Mouse (Mus musculus) erythroid progenitor cell, adult 5-6 weeks (primary cell): ENCODE results near the gene Prpf31. TPM values are rescaled to one million over a fixed set of nuclear protein-coding genes. Genes with fewer than 3 reads are reported as not detected.
"Not testable (repeated sequence)": the region's sequence is repeated elsewhere in the genome, so short reads cannot be mapped to it uniquely, and the experiment has no call there.

Experiments used
- ATAC-seq: replicated peaks from 2 replicates; pipeline ENCODE4 v1.8.0; 2016; ENCODE audit warnings: moderate number of reproducible peaks, mild to moderate bottlenecking, moderate TSS enrichment, inconsistent platforms; ENCODE audit not compliant: poor library complexity, low FRiP score, severe bottlenecking
- total RNA-seq, 2 experiments: library from RNA; stranded (forward) in 1 of 2; stranded (reverse) in 1 of 2; fragments of 150-400 nt in 1 of 2; fragments of 186-747, 209-891 nt in 1 of 2; gene quantifications; 2 replicates each; pipeline versions ENCODE4 v1.2.3 to v1.2.4; 2015 to 2017; ENCODE audit warnings: low replicate concordance in 2 of 2

The Prpf31 gene
- total RNA-seq (2015; ENCODE audit: low replicate concordance) (14.3 and 23.4 TPM in 2 replicates), total RNA-seq (2017; ENCODE audit: low replicate concordance) (13.5 and 19.8 TPM in 2 replicates)

DNA sequence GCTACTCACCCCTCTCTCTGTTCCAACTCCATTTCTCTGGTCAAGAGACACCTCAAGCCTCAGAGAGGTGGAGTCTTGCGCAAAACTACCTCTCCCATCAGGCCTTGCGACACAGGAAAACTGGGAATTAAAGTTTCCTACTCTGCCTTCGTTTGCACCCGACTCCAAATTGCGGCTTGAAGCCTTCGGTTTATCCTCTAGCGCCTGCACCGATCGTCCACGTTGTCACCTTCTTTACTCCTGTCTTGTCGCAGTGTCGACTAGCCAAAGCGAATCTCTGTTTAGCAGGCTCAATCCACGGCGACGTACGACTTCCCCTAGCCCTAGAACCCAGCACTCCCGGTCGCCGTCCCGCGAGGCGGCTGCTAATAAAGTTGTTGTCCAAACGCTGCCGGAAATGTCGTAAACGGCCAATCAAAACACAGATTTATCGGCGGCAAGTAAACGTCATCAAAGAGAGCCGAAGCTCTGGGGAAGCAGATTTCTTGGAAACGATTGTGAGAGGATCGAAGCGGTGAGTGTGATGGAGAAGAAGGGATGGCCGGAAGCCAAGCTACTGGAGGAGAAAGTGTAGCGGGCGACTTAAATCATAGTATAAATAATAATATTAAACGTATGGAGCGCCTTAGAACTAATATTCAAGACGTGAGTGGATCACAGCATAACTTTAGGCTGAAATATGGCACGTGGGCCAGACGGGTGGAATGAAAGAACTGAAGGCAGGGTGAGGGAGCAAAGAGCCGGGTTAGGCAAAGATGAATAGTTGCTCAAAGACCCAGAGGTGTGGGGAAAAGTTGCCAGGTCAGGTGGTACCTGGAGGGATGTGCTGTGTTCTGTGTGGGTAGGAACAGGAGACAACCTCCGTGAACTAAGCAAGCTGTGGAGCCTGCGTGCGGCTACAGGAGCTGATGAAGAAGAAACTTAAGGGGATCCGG is at the start of gene Prpf31, which contains the start of gene Tfpt:
Gene Prpf31 (plus strand): TSS at position 443 of the 935 bp plus-strand sequence.
Gene Tfpt (minus strand): TSS at position 387 of the 935 bp plus-strand sequence.
- ATAC-seq, result peak; percentile 90

DNA sequence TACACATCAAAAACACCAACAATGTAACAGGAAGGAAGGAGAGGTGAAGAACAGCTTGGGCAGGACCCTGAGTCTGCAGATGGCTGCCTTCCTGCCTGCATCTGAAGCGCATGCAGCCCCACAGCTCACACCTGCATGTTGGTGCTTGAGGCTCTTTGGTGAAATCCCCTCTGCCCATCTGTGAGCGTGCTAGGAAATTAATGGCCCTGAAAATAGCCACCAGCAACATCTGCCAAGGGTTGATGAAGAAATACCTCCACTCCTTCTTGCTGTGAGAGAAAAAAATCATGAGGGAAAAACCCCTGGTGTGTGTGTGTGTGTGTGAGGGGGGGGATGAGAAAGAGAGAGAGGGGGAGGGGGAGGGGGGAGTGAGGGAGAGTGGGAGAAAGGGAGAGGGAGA is 49.8 kb upstream of the Prpf31 start:
- no peak for ATAC-seq

DNA sequence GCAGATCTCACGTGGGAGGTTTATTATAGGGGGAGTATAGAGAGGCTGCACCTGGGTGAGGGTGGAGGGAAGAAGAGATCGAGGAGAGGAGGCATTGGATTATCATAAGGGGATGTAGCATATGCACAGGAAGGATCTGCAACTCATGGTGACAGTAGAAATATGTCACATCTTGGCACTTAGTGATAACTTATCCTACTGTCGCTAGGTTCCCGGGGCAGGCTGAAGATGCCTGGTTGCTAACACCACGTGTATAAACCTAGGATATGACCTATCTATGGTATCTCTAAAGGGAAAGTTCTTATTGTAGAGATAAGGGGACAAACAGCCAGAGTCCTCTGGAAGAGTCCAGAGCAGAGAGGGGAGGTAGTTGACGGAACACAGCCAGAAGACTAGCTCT is 44.0 kb upstream of the Prpf31 start:
- no peak for ATAC-seq

DNA sequence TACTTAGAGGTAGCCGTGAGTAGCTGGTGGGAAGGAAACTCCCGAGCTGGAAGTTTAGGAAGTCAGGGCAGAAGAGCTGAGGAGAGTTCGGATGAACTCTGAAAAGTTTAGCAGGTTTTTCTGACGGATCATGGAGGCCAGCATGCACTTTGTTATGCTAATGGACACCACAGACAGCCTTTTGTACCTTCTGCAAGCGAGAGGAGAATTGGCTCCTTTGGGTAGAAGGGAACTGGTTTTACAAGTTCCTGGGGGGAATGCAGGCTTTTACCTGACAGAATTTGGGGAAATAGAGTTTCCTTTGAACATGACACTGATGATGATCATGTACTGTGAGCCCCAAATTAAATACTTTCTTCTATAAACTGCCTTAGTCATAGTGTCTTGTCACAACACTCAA is 43.5 kb upstream of the Prpf31 start:
- no peak for ATAC-seq

DNA sequence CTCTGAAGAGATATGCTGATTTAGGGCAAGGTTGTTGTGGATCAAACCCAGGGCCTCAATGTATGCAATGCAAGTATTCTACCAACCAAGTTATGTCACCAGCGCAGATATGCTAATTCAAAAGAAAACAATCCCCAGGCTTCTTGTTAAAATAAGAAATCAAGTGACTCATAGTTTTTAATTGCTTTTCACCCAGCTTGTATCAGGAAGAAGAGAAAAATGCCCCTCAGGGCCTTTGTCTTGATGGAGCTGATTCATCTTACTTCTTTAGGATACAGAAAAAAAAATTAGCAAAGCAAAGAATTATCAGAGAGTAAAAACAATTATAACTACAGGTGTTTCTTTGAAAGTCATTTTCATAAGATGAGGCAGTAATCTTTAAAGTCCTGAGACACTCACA is 42.5 kb upstream of the Prpf31 start:
- ATAC-seq, result no peak

DNA sequence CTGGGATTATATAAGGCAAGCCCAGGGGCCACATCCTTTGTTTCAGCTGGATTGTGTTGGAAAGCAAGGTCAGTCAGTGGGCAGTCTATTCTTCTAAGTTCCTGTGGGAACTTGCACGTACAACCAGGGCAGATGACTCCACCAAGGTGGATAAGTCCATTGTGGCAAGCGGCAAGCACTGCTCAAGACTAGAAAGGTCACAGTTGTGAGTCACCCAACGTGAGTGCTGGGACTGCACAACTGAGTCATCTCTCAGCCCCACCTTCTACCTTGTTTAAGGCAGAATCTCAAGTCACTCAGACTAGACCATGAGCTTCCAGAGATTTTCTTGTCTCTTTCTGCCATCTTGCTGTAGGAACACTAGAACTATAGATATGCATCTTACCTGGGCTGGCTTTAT is 39.2 kb upstream of the Prpf31 start:
- ATAC-seq, result no peak

DNA sequence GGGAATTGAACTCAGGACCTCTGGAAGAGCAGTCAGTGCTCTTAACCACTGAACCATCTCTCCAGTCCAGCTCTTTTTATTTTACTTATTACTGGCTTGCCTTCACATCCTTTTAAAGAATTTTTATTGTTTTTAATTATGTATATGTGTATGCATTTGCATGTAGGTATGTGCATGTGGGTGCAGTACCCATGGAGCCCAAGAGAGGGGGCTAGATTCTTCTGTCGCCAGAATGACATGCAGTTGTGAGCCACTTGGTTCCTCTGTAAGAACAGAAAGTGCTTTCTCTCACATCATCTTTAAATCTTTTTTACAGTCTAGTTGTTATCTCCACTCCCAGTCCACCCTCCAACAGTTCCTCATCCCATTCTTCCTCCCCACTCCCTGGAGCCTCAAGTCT is 38.3 kb upstream of the Prpf31 start:
- no peak for ATAC-seq

DNA sequence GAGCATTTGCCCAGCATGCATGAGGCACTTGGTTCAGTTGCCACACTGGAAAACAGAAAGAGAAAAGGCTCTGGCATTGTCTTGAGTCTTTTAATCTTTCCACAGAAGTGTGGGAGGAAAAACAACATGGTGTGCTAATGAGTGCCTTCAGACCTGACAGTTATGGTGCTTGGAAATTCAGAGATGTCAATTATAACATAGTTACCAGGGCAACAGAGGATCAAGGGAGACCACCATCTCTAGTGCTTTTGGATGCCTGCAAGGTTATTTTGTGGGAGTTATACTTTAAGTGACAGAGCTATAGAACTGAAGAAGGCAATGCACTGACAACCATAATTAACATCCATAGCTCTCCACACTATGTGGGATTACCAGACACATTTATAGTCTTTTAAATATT is 35.9 kb upstream of the Prpf31 start:
- no peak for ATAC-seq

DNA sequence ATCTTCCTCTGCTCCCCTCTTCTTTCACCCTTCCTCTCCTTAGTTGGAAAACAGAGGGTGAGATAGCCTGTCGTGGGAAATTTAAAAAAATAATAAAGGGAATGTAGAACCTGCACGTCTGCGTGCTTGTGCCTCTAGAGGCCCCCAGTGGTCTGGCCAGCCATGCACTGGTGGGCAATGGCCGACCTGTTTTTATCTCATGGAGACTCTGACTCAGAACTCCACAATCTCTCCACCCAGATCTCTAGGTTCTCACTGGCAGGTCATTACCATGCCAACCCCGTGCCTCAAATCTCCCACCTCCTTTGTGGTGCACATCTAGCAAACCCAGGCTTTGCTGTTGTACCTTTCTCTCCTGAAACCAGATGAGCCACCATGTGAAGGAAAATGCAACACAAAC is 35.1 kb upstream of the Prpf31 start:
- ATAC-seq, result no peak

DNA sequence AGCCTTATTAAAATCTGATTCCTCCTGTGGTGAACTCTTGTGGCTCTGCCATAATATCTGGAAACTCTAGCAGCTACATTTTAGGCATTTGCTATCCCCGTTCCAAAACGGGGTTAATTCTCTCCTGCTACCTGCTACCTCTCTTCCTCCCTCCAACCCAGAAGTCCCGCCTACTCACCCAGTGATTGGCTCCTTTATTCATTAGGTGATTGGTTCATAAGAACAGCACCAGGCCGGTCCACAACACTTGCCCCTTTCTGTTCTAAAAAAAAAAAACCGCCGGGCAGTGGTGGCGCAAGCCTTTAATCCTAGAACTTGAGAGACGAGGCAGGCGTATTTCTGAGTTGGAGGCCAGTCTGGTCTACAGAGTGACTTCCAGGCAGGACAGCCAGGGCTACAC is 34.6 kb upstream of the Prpf31 start:
- no peak for ATAC-seq

DNA sequence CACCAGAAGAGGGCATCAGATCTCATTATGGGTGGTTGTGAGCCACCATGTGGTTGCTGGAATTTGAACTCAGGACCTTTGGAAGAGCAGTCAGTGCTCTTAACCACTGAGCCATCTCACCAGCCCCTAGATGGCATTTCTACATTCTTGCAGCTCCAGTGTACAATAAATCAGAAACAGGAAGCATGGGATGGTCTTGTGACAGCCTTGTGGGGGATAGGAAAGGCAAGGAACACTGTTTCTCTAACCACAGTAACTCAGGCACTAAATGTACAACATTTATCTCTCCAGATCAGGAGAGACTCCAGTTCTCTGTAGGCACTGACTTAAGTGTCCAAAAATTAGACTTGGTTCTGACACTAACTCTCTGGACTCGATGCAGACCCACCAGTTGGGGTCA is 32.0 kb upstream of the Prpf31 start:
- not testable (repeated sequence) for ATAC-seq

DNA sequence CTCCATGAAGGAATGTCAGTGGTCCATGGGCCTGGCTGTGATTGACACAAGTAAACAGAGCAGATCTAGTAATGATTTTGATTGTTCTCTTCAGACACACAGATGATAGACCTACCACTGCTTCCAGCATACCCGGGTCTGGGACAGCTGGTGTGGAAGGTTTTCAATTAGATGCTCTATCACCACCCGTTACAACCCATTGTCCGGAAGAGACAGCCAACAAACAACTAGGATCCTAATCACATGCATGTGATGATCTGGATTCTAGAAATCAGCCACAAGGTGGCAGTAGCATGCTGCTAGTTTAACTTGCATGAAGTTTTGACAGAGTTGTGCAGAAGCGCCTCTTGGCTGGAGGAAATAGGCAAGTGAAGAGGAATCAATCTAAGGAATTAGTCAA is 28.7 kb upstream of the Prpf31 start:
- ATAC-seq, result no peak

DNA sequence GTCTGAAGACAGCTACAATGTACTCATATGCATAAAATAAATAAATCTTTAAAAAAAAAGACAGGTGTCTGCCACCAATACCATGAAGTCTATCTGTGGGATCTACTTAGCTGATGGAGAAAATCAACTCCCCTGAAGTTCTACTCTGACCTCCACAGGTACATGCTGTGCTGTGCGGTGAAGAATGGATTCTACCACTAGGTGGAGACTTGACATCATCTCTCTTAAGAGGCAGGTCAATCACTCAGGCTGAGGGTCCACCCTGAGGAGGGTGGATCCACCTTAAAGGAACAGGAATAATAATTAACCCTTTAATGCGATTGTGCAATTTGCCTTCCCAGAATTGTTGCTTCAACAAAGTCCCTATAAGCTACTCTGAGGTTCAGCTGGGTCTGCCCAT is 23.0 kb upstream of the Prpf31 start:
- no peak for ATAC-seq

DNA sequence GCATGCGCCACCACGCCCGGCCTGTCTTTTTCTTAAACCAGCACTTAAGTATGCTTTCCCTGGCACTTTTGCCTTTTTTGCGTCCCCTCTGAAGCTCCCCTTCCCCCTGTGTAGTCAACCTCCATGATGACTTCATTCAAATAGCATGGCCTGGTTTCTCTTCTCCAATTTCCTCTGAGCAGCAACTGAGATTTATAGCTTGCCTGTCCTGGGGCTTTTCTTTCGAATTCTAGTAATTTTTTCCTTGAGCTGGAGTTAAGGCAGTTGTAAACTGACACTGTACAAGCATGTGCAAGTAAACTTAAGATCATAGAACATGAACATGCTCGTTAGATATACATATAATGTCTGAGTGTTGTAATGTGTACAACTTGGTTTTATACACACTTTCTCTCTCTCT is 22.4 kb upstream of the Prpf31 start:
- no peak for ATAC-seq

DNA sequence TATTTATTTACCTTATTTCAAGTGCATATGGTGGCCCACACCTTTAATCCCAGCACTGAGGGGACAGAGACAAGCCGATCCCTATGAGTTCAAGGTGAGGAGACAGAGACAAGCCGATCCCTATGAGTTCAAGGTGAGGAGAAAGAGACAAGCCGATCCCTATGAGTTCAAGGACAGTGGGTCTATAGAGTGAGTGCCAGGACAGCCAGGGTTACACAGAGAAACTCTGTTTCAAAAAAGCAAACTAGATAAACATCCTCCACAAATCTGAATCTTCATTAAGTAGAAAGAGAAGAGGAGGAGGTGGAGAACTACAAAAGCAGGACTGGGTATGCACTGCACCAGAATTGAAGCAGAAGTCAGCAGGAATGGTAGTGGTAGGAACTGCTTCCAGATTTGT is 21.1 kb upstream of the Prpf31 start:
- ATAC-seq, result no peak

DNA sequence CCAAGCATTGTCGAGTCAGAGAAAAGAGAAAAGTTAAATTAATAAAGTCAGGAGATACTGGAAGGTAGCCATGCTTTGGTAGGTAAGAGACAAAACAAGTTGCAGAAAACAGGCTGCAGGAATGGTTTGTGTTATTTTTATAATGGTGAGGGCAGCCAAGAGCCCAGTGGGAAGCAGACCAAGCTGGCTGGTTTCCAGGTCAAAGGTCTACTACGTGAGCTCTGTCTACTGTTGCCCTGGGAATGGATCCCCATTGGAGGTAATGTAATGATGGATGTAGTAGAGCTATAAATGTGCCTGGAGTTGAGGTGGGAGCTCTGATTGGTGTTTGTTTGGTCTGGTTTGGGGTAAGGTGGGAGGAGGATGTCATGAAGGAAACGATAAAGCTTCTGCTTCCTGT is 20.7 kb upstream of the Prpf31 start:
- no peak for ATAC-seq

DNA sequence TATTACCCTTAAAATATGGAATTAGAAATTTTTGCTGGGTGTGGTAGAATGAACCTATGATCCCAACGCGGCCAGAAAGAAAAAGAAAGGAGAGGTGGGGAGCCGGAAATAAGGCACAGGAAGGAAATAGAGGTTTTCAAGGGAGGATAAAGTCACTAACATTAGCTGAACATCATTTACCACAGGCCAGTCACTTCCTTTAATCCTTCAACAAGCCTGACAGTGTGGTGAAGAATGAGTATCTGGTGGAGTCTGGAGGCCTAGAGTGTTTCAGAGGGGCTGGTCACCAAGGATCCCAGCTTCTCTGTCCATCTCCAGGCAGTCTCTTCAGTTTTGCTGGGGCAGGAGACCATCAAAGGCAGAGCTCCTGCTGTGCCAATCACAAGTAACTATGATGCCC is 19.3 kb upstream of the Prpf31 start:
- no peak for ATAC-seq

DNA sequence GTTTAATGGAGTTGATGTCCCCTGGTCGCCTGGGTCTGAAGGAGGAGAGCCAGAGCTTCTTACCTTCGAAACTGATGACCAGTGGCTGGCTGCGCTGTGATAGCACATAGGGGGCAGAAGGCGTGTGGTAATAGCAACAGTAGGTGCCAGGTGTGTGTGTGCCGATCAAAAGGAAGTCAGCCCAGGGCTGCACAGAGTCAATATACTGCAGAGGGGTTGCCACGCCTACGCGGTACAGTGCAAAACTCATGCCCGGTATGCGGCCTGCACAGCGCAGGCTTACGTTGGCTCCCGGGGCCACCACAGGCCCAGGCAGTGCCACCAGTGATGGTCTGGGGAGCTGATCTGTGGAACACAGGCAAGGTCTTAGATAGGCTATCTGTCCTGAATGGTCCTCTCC is 18.8 kb upstream of the Prpf31 start:
- ATAC-seq, result no peak

DNA sequence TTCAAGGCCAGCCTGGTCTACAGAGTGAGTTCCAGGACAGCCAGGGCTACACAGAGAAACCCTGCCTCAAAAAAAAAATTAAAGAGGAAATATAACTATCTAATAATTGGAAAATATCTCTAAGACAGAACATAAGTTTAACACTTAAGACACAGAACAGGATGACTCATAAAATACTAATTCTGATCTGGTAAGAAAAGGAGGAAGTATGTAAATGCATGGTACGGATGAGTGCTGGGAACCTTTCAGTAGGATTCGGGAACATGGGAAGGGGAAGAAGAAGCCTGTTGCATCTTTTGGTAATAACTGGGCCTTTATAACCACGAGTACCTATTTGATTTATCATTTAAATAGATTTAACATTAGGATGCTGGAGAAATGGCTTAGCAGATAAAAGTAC is 15.8 kb upstream of the Prpf31 start:
- ATAC-seq, result no peak

DNA sequence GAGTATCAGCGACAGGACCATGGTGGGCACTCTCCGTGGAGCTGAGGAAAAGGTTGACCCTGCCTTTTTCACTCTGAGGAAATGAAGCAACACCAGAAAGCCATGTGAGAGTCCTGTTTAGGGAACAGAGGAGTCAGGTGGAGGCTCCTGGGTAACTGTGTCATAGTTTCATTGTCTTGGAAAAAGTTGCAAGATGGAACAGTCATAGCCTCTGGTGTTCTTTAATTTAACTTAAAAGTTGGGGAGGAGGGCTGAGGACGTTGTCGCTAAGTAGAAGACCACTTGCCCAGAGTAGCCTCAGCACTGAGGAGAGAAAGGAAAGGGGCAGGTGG is 13.8 kb upstream of the Prpf31 start, which contains the start of gene Oscar:
Gene Oscar (minus strand): TSS at position 101 of the 332 bp plus-strand sequence.
- no peak for ATAC-seq

DNA sequence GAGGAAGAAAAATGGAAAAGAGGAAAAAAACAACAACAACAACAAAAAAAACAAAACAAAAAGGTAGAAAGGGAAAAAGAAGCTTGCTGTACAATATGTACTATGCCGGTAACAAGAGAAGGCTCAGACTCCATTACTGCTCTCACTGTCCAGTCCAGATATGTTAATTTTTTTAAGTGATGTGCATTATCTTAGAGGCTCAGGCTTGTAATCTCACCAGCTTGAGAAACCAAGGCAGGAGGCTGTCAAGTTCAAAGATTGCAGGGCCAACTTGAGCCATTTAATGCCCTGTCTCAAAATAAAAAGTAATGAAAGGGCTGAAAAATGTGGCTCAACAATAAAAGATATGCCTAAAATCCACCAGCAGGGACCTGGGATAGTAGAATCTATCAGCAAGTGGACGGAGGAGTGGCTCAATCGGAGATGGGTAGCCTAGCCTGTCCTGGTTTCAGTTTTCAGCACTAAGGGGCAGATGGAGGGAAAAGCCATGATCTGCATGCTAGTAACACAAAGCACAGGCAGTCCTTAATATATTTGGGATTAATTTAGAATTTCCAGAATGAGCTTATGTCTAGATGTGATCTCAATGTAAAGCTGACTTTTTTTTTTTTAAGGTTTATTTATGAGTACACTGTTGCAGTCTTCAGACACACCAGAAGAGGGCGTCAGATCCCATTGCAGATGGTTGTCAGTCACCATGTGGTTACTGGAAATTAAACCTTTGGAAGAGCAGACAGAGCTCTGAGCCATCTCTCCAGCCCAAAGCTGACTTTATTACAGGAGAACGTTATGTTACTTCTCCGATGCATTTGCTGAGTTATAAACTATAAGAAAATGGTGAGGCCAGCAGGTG is 13.2 kb upstream of the Prpf31 start:
- no peak for ATAC-seq
